Mouse (Mus musculus): ENCODE measurements around the gene Trp53i13.
"Not testable (repeated sequence)": the region's sequence is repeated elsewhere in the genome, so short reads cannot be mapped to it uniquely, and the experiment has no call there.

The Trp53i13 gene

DNA sequence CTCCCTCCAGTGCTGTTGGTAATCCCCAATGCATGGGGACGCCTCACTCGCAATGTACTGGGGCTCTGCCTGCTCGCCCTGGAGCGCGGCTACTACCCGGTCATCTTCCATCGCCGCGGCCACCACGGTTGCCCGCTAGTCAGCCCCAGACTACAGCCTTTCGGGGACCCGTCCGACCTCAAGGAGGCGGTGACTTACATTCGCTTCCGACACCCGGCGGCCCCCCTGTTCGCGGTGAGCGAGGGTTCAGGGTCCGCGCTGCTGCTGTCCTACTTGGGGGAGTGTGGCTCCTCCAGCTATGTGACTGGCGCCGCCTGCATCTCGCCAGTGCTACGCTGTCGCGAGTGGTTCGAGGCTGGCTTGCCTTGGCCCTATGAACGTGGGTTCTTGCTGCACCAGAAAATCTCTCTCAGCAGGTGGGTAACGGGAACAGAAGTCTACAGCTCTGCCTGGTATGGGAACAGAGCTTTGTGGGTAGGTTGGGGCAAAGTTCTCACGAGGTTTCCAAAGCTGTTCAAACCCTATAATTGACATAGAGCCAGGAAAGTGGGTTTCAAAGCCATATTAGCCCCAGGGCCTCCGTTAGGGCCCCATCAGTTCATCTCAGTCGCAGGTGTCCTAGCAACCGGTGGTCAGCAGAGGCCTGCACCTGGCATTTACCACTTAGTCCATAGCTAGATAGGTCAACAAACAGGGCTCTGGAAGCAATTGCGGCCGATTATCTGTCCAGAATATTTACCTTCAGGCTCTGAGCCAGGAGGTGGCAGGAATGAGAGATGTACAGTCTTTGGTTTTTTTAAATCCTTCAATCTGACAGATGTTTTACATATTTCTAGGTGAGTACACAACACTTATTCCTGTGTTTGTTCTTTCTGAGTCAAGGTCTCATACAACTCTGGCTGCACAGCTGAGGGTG, at the start of gene Trp53i13:
Gene Trp53i13 (minus strand): TSS at position 344 of the 916 bp plus-strand sequence.
- peak; percentile 44 to 52 for DNase-seq

DNA sequence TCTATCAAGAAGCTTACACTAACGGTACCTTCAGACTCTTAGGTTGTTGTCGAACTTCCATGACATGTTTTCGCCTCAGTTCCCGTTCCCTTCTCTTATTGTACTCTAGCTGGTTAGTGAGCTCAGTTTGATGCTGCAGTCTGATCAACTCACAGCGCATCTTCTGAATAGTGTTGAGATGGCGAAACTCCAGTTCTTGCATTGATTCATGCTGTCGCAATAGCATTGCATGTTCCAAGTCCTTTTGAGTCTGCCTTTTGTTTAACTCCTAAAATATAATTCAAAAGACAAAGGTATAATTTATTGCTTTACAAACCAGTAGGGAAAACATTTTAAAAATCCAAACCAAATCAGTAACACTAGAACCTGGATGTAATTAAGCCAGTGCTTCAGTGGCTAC, 29.5 kb upstream of the Trp53i13 start:
- DNase-seq: no peak

DNA sequence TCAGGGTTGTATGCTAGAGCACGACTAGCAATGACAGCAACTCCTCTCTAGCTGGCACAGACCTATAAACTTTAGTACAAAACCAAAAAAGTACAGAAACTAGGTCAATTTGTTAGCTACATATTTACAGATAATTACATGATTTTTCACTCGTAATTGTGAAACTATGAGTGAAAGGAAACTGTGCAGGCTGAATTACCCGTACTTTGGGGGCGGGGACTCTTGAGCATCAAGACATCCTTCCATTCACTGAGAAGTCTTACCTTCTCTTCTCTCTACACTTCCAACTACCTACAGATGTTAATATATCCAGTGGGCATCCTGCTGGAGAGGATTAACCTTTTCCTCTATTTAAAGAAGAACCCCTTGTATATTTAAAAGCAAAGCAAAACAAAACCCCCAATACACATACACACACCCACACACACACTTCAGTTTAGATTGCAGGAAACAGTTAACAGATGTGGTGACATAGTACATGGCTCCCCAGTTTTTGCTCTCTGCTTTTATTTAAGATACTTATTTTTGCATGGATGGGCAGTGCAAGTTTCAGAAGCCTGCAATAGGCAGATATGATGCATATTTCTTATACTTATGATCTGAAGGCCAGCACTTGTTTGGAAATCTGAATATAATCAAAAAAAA, 16.5 kb upstream of the Trp53i13 start:
- no peak for DNase-seq

DNA sequence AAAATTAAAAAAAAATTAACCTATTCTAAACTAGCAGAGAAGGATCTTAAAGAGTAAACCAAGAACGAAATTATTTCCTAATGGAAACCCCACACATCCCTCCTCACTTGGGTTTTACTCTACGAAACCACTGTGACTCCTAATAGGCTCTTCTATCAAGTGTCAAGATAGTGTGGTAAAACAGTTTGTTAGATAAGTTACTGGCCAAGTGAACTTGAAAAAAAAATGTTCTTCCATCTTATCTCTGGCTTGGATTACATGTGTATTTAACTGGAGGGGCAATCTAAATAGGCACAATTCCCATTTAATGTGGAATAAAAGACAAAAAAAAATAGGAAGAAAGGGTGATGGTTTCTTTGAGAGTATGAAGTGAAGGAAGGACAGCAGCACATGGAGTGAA, 15.1 kb upstream of the Trp53i13 start:
- DNase-seq: no peak

DNA sequence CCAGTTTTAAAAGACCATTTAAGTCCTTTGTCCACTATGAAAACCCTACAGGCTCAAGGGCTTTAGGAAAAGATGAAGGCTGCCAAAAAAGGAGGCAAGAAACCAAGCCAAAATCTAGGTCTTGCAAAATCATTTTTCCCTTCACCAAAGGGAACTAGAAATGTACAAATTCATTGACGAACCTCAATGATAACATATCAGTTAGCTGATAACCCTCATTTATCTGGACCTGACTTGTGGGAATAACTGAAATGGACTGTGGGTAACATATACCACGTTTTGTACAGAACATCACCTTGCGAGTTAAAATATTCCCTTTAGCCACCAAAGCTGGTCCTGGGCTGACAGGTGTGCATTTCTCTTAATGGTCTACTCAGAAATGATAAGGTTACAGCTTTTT, 13.9 kb upstream of the Trp53i13 start:
- DNase-seq: no peak

DNA sequence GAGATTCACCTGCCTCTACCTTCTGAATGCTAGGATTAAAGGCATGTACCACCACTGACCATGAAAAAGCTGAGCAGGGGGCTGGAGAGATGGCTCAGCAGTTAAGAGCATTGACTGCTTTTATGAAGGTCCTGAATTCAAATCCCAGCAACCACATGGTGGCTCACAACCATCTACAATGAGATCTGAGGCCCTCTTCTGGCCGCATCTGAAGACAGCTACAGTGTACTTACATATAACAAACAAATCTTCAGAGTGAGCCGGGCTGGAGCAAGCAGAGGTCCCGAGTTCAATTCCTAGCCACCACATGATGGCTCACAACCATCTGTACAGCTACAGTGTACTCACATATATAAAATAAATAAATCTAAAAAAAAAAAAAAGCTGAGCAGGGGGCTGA, 12.6 kb upstream of the Trp53i13 start:
- not testable (repeated sequence) for DNase-seq

DNA sequence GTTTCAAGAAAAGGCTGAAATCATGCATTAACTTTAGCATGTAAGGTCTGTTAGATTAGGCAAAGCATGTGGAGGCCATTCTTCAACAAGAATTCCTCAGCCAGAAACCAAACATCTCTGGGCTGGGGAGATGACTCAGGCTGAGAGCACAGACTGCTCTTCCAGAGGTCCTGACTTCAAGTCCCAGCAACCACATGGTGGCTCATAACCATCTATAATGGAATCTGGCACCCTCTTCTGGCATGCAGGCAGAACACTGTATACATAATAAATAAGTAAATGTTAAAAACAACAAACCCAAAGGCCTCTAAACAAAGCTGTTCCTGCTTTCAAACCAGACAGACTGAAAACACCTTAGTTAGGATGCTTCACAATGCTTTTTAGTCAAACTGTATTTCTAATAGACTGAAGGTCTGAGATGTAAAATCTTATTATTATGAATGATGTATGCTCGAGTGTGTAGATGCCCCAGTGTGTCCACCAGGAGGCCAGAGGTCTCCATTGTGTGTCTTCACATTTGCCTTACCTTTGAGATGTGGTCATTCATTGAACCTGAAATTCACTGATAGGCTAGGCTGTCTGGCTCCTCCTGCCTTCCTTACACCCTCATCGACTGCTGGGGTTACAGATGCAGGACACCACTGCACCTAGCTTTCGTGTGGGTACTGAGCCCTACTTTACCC, 10.2 kb upstream of the Trp53i13 start:
- DNase-seq: no peak

DNA sequence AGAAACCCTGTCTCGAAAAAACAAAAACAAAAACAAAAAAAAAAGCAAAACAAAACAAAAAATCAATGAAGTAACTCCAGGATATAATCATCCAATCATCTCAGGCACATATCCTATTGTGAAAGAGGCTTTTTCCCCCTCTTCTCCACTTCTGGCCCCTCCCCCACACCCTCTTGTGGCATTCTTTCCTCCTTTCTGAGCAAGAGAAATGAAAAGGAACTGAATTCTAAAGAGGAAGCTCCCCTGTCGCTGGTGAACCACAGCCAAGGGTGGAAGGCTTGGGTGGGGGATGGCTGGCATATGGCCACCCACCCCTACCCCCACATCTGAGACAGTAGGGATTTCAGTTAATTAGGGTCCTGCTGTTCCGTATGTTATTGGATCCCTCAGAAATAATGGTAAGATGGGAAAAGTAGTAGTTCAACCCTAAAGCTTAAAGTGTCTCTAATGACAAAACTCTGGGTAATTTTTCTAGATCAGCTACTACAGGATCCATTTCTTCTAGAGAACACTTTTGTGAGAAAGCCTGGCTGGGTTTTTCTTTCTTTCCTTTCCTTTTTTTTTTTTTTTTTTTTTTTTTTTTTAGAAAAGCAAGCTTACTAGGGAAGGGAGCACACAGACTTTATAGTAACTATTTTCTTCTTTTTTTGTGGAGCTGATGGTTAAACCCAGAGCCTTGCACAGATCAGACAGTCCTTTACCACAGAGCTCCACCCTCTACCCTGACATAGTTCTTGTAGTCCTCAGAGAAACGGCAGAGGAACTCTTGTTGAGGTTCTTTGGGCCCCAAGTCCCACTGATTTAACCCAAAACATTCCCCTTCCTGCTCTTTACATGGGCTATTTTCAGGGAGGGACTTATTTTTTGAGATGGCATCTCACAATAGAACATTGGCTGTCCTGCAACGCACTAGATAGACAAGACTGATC, 5.1 kb upstream of the Trp53i13 start:
- peak; percentile 44 to 63 for DNase-seq

DNA sequence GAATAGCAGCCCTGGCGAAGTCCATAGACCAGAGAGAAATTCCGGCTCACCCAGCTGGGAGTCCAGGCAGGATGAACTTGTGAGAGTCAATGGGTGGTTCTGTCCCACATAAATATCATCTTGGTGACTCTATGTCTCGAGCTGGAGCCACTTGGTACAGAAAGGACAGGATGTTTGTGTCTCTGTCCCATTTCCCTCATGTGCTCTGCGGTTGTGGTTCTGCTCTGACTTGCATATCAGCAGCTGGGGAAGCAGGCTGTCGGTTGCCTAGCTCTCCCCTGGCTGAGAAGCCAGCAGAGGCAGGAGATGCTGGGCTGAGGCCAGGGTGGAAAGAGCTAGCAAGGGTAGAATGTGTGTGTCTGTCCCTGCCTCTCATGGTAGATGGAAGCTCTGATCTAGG, 3.3 kb upstream of the Trp53i13 start, which contains the start of gene Gm10392:
Gene Gm10392 (minus strand): TSS at position 156 of the 400 bp plus-strand sequence.
- DNase-seq: peak; percentile 76 to 84

DNA sequence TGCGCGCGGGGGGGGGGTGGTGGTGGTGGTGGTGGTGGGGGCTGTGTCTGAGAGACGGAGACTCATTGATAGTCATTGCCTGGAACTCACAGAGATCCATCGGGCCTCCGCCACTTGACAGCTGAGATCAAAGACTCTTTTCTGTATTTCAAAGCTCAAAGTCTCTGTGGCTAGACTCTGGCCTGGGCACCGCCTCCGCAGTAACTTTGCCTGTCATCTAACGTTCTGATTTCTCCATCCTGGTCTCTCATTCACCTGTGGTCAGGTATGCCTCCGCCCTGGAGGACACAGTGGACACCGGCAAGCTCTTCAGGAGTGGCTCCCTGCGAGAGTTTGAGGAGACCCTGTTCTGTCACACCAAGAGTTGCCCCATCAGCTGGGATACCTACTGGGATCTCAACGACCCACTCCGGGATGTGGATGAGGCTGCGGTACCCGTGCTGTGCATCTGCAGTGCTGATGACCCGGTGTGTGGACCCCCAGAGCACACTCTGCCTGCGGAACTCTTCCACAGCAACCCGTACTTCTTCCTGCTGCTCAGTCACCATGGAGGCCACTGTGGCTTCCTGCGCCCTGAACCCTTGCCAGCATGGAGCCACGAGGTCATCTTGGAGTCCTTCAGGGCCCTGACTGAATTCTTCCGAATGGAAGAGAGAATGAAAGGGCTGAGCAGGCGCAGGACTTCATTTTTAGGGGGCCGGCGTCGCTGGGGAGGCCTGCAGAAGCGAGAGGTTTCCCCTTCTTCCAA, 2.4 kb upstream of the Trp53i13 start:
- peak in 1 of 2 experiments; percentile 53 for DNase-seq

DNA sequence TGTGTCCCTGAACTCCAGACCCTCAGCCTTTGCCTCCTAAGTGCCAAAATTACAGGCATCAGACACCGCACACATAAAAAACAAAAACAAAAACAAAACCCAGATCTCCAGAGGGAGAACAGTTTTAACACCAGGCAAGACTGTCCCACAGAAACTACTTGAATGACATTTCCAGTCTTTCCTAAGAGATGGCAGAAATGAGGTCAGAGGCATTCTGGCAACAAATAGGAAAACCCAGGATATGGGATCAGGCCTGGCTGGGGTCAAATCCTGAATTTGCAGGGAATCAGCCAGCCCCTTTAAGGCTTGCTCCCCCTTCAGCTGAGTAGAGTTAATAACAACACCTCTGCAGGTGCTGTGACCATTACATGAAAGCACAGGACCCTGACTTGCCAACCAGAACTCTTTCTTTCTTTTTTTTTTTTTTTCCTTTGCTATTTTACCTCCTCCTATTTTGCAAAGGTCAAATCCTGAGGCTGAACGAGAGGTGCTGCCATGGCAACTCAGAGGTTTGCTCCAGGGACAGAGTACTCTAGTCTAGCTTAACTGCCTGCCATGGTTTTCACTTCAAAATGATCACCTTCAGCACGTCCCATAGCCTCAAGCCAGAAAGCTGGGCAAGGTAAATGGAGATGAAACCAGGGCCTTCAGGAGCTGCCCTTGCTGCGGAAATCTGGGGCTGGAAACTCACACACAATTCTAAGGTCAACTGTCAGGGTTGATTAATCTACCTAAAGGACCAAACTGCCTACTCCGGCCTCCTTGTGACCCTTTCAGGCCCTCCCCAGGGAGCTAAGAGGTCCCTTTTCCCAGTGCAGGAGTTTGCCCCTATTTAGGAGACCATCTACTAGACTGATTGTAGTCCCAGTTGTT, 1.0 kb upstream of the Trp53i13 start:
- DNase-seq: no peak

DNA sequence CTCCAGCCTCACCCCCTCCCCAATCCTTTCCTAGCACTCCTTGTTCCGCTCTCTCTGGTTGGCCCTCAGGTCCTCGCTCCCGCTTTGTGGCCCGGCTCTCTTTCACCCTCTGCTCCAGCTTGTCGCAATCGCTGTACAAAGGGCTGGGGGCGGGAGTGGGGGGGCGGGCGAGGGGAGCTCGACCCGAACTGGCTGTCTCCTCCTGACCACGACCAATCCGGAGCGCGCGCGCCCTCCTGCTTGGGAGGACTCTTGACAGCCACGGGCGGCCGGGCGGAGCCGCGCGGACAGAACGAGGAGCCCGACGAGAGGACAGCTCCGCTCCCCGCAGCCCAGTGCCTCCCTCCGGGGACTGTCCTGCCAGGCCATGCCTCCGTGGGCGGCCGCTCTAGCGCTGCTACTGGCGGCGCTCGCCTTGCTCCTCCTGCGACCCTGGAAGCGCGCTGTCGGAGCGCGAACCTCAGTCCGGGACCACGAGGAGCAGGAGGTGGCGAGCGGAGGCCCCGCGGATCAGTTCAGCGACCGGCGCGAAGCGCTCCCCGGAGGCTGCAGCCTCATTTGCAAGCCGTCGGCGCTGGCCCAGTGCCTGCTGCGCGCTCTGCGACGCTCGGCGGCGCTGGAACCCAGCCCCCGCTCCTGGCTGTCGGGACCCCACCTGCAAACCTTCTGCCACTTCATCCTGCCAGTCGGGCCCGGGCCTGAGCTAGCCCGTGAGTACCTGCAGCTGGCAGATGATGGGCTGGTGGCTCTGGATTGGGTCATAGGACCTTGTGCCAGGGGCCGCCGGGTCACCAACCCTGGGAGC, 746 bp downstream of the Trp53i13 start, which contains the start of gene Abhd15:
Gene Abhd15 (plus strand): TSS at position 290 of the 805 bp plus-strand sequence.
- DNase-seq: peak; percentile 65

DNA sequence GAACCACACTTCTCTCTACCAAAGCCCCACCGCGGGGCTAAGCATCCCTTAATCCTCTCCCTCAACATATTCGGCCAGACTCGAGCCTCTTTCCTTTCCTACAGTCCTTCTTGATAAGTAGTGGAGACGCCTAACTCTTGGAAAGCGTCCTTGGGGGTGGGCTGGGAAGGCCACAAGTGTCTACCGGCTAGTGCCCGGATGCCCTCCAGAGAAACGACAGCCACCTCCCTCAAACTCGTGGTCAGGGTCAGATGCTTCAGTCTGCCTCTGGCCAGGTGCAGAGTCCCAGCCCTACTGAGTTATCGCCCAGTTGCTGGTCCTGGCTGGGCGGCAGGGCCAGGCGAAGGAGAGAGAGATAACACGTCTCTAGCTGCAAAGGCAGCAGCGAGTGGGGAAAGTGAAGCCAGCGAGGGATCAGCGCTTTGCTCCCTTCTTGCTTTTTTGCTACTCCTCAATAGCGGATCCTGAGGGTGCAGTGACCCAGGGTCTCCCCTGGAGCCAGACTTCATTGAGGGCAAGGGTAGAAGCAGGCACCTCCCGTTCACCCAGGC, 1.4 kb downstream of the Trp53i13 start:
- peak in 1 of 2 experiments; percentile 21 for DNase-seq

DNA sequence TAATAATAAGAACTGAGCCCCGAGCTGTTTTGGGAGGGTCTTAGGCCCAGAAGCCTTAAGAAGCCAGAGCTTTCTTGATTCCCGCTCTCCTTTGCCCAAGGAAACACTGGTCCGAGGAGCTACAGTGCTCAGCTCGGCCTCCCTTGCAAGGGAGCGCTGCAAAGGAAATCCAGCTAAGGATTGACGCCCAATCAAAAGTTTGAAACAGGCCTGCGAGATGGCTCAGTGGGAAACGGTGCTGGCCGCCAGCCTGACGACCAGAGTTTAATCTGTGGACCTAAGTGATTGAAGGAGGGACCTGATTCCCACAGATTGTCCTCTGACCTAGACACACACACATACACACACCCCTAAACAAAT, 2.0 kb downstream of the Trp53i13 start:
- no peak for DNase-seq

DNA sequence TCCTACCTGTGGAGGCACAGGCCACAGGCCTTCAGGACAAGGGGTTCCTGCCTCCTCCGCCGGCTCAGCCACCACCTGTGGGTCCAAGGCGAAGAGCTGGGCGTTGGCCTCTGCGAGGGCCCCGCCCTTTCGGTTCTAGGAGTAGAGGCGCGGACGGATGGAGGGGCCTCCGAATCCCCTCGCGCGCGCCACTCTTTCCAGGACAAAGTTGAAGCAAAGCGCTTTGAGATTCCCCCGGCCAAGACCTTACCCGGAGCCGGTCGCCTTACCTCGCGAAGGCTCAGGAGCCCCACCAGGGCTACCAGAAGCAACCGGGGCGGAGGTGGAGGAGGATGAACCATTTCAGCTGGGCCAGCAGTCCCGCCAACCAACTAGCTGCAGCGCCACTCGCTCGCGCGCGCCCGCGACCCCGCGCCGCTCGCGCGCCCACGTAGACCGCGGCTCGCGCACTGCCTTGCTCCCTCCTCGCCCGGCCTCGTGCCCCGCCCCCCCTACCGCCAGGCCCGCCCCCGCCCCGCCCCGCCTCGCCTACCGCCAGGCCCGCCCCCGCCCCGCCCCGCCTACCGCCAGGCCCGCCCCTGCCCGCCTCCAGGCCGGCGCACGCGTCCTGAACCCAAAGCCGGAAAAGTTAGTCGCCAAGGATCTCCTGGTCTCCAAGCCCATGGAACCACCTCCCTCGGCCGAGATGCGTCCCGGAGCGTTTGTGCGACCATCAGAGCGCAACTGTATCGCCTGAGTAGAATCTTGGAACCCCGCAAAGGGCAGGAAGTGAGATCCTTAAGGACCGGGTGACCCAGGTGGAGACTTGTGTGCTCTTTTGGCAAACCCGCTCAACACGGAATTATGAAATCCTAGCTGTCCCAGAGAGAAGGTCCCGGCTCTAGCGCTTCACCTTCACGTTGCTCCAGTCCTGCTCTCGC, 2.6 kb downstream of the Trp53i13 start:
- peak; percentile 76 for DNase-seq

DNA sequence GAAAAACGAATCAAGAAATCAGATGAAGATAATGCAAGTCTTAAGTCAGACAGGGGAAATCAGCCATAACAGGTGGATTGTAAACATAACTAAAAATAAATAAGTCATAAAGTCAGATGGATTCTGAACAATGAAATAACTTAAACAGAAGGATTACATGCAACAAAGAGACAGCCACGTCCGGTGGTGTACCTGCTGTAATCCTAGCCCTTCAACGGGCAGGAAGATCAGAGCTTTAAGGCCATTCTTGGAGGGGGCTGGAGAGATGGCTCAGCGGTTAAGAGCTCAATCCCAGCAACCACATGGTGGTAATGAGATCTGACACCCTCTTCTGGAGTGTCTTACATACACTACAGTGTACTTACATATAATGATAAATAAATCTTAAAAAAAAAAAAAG, 4.4 kb downstream of the Trp53i13 start:
- no peak for DNase-seq

DNA sequence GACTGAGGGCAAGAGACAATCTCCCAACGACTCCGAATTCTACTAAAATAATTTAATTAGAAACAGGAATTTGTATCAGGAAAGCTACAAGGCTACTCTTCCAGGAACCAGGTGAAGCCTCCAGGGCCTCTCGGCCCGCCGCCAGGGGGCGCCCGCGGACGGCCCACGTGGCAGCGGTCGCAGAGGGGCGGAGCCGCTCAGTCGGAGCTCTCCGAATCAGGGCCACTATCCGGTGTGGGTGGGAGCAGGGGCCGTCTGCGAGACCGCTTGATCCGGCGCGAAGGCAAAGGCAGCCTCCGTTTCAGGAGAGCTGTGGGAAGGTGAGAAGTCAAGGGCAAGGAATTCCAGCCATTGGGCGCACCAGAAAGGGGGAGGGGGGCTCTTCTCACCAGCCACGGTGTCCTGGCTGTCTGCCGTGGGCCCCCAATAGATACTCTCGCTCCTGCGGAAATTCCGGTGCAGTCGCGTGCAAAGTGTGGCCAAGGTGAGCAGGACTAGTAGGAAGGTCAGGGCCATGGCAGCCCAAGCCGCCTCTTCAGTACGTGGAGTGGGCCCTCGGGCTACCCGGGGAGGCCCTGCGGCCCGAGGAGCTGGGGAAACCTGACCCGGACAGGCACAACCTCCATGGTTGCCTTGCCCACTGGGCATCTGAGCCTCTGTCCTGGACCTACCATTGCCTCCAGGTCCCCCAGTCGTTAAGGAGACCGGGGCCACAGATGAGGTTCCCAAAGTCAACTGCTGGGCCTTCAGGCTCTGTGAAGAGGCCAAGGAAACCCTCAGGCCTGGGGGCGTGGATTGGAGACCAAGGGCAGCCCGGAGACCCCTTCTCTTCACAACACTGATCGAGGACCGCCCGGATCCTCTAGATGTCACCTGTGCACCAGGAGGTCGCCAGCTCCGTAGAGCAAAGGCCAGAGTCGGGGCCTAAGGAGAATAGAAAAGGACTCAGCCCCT, 7.4 kb downstream of the Trp53i13 start:
- peak; percentile 78 to 79 for DNase-seq

Data from thymus, adult 18-20 months (tissue).